Mouse (Mus musculus): Measurements from ENCODE around the gene Zic5.

The Zic5 gene

GRCm38 (mm10) chr14:122479461-122480109, 14.1 kb upstream of the Zic5 start:
- no peak for DNase-seq (ENCODE audit: low read depth)

GRCm38 (mm10) chr14:122478574-122479011, 13.1 kb upstream of the Zic5 start:
- no peak for DNase-seq (ENCODE audit: low read depth)

- no peak for DNase-seq (ENCODE audit: low read depth)
Measured at GRCm38 (mm10) chr14:122477971-122478573, 12.6 kb upstream of the Zic5 start.

DNA sequence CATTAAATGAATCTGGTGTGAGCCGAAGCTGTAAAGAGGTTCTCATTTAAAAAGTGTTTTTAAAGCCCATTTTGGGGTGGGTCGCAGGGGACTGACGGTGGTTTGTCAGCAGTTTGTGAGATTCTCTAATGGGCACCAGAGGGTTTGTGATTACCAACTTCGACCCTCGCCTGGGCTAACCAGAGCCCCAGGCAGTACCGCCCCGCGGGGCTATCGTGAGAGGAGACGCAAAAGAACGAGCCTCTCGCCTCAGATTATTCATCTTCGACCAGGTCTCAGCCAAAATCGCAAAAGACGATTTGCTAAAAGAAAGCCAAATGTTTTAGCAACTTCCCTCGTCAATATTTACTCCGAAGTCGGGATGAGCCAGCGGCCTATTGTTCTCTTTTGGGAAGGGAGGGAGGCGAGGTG, 11.8 kb upstream of the Zic5 start:
- no peak for DNase-seq (ENCODE audit: low read depth)

DNA sequence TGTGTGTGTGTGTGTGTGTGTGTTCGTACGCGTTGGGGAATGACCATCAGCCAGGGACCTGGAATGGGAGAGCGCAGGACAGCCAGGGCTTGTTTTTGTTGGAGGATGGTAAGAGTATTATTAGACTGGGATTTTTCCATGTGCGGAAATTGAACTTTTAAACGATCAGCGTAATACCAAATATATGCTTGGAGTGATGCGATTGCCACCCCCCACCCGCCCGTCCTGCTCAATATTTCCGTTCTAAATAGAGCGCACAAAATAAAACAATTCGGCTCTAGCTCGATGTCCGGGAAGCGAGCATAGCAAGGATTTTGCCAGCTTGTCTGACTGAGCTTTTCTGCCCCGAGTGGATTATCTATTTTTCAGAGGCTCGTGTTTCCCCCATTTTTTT, 11.3 kb upstream of the Zic5 start:
- DNase-seq (ENCODE audit: low read depth): no peak

DNA sequence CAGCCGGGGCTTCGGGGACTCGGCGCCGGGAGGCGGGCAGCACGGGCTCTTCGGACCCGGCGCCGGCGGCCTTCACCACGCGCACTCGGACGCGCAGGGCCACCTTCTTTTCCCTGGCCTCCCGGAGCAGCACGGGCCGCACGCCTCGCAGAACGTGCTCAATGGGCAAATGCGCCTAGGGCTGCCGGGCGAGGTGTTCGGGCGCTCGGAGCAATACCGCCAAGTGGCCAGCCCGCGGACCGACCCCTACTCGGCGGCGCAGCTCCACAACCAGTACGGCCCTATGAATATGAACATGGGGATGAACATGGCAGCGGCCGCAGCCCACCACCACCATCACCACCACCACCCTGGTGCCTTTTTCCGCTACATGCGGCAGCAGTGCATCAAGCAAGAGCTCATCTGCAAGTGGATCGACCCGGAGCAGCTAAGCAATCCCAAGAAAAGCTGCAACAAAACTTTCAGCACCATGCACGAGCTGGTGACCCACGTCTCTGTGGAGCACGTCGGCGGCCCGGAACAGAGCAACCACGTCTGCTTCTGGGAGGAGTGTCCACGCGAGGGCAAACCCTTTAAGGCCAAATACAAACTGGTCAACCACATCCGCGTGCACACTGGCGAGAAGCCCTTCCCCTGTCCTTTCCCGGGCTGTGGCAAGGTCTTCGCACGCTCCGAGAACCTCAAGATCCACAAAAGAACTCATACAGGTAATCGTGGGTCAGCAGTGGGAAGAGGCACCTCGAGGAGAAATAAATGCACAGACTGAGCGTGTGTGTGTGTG, 10.8 kb upstream of the Zic5 start:
- no peak for DNase-seq (ENCODE audit: low read depth)

GRCm38 (mm10) chr14:122475557-122476040, 10.1 kb upstream of the Zic5 start:
- no peak for DNase-seq (ENCODE audit: low read depth)

GRCm38 (mm10) chr14:122474891-122475556, 9.5 kb upstream of the Zic5 start, which contains the start of gene Zic2:
TSS of gene Zic2 (plus strand) at chr14:122475435.
- no peak for DNase-seq (ENCODE audit: low read depth)

GRCm38 (mm10) chr14:122474041-122474890, 8.8 kb upstream of the Zic5 start:
- no peak for DNase-seq (ENCODE audit: low read depth)

GRCm38 (mm10) chr14:122473211-122473751, 7.8 kb upstream of the Zic5 start:
- DNase-seq (ENCODE audit: low read depth): no peak

DNA sequence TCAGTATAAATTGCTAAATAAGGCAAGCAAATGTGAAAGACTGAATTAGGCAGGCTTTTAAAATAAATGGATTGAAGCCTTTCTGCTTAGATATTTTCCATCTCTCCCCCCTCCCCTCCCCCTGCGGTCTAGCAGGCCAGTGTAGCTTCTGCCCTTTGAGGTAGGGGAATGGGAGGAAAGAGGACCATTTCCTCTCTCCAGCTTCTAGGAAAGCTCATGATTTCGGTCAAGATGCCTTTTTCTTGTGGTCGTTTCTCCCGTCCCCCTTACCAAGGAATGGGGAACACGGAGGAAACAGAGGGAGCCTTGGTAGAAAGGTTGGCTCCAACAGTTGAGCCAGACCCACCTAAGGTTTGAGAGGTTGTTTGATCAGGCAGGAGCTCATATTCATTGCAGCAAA, 7.2 kb upstream of the Zic5 start:
- no peak for DNase-seq (ENCODE audit: low read depth)

- DNase-seq (ENCODE audit: low read depth): no peak
Measured at GRCm38 (mm10) chr14:122472161-122472560, 6.7 kb upstream of the Zic5 start.

DNA sequence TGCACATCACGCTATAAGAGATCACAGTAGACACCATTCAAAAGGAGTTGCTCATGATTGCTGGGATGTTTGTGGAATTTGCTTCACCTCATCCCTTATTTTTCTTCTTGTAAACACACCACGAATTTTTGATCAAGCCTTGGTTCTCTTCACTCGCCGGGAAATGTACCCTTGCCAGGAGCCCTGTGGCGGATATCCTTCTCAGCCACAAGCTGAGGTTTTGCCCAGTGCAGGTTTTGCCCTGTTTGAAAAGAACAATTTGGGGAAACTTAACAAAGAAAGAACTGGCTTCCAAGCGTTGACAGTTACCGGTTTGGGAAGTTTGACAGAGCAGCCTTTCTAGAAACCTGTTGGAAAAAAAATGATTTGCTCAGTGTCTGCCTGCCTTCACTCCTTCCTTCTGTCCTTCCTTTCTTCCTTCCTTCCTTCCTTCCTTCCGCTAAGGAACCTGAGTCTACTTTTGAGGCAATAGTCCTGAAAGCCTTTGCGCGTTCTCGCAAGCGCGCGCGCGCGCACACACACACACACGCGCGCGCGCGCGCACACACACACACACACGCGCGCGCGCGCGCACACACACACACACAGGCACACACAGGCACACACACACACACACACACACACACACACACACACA, 6.1 kb upstream of the Zic5 start:
- no peak for DNase-seq (ENCODE audit: low read depth)

GRCm38 (mm10) chr14:122468971-122469755, 3.7 kb upstream of the Zic5 start:
- DNase-seq (ENCODE audit: low read depth): no peak

DNA sequence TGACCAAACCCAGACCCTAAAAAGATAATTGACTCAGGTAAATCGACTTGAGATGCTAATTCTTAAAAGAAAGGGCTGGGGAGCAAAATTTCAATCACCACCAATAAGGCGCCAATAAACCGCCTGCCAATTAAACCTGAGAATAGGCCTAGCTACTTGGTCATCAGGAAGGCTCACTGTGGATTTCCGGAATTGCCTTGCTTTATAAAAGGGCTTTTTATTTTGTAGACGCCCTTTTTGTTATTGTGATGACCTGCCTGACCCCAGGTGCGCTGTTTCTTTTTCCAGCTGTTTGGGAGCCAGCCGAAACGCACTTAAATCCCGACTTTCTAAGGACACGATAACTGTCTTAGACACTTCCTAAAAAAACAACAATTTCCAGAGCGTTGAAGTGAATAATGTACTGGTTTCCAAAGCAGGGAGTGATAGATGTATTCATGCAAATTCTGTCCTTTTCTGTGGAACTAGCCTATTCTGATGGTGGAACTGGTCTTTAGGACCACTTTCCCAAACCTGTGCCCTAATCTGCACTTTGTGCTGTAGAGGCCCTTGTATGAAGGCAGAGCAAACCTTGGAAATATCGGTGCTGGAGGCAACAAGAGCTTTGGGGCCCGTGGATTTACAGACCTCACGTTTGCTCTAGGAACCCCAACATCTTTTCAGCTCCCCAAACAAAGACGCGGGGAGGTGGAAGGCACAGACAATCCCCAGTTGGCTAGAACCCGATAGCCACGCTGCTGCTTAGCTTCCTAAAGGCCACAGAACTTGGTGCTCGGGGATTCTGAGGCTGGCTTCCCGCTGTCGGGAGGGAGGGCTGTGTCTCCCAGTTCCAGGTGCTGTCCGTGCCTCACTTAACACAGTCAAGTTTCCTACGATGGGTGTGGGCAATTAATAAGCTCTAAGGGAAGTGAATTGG, 2.7 kb upstream of the Zic5 start:
- no peak for DNase-seq (ENCODE audit: low read depth)

DNA sequence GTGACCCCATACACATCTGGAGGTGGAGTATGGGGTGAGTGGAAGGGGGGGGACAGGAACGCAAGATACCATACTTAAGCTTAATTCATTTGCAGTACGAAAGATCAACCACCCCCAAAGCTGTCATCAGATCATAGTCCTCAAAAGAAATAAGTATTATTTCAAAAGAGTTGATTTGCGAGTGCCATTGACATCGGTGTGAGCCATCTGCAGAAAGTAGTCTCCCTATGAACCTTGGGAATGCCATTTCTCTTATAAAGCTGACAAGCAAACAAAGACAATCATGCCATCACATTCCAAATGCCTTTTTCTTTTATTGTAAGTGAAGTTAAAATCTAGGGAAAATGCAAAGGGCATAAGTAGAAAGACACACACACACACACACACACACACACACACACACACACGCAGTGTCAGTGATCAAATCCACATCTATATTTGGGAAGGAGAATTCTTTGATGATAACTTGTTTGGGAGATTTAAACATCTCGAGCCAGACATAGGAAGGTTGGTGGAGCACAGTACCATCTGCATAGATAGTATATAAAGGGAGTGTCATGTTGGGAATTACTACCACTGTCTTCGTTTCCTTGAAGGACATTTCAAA, 1.4 kb upstream of the Zic5 start:
- no peak for DNase-seq (ENCODE audit: low read depth)

DNA sequence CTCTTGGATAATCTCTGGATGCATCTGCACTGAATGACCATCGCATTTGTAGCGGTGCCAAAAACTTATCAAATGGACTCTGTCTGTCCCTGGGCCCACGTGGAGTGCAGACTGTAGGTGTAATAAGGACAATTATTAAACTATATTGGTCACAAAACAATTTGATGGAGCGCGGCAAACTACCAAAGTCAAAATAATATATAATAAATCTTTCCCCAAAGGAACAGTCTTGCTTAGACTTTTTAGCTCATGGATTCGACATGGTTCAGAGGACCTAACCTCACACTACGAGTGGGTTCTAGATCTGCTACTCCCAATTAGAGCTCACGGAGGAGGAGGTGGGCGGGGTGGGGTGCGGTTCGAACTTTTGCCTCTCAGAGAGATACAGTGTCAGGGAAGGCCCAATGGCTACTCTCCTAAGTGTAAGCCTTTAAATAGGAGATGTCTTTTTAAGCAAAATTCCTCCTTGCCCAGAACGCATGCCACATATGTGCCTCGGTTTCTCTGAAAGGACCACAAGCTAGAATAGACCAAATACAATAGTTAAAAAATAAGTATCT, 534 bp upstream of the Zic5 start:
- DNase-seq (ENCODE audit: low read depth): no peak

- no peak for DNase-seq (ENCODE audit: low read depth)
Measured at GRCm38 (mm10) chr14:122464351-122464762, 1.1 kb downstream of the Zic5 start.
